16 mouse cellular contexts compared by ENCODE assay signal in genomic region chr2:4543417-4543775, GRCm38 (mm10).
DNase-seq lines count a peak whose midpoint lies in the region; ATAC-seq and TF ChIP-seq lines count a peak whose summit lies in the region.
"Had no signal": no experiment of that assay in that cellular context is flagged by ENCODE, and none has a peak within 500 bp of the region (broad histone marks: within the 10 kb centered on the region; RNA-seq: fewer than 3 reads in every experiment).

No protein-coding gene starts in this region.

- H3K4me3 ChIP-seq in heart, adult 2 months, result no peak overlapping the region
- H3K4me3 ChIP-seq in hindbrain, embryonic 11.5 days (ENCODE audit: low read depth, low read length), result no peak overlapping the region
- no peak overlapping the region for H3K4me3 ChIP-seq in midbrain, embryonic 14.5 days (replicated peaks; ENCODE audit: low read depth, low read length)

- peak overlapping the region; percentile 78 for H3K27ac ChIP-seq in heart, adult 2 months
- H3K27ac ChIP-seq in hindbrain, embryonic 11.5 days (ENCODE audit: low read depth, low read length), result peak overlapping the region; percentile 54
- peak overlapping the region; percentile 77 for H3K27ac ChIP-seq in midbrain, embryonic 14.5 days (replicated peaks; ENCODE audit: low read depth, low read length)

- H3K36me3 ChIP-seq in heart, adult 2 months (ENCODE audit: control insufficient read depth, insufficient read depth, low read length), result no peaks in the 10 kb centered on the region; the same call in 1 of the 2 replicates
- no peaks in the 10 kb centered on the region for H3K36me3 ChIP-seq in hindbrain, embryonic 11.5 days (ENCODE audit: control insufficient read depth, insufficient read depth, low read length)
- H3K36me3 ChIP-seq in midbrain, embryonic 14.5 days (ENCODE audit: control insufficient read depth, insufficient read depth, low read length), result peaks cover 34% of the 10 kb centered on the region

- no peak for TF ChIP-seq POLR2A in heart, adult 2 months (IDR thresholded peaks at IDR 0.05; ENCODE audit: insufficient read depth, low read depth, low read length)
- no peak for TF ChIP-seq POLR2A in brain, embryonic 14.5 days (IDR thresholded peaks at IDR 0.05; ENCODE audit: borderline replicate concordance, extremely low read depth, insufficient read depth, insufficient read length, poor library complexity, severe bottlenecking)

- no peaks in the 10 kb centered on the region for H3K27me3 ChIP-seq in heart, adult 2 months (ENCODE audit: control insufficient read depth, insufficient read depth, low read length)
- H3K27me3 ChIP-seq in hindbrain, embryonic 11.5 days (ENCODE audit: control insufficient read depth, insufficient read depth, low read length), result no peaks in the 10 kb centered on the region
- no peaks in the 10 kb centered on the region for H3K27me3 ChIP-seq in midbrain, embryonic 14.5 days (ENCODE audit: control insufficient read depth, insufficient read depth, low read length)

- no peak for DNase-seq in heart, adult 2 months
- no peak for DNase-seq in heart, postnatal 25 days (ENCODE audit: low spot score)
- peak; percentile 77 for DNase-seq in brain, embryonic 14.5 days (ENCODE audit: low read depth)
- DNase-seq in hindbrain, embryonic 11.5 days (ENCODE audit: low spot score), result peak; percentile 61
- no peak for DNase-seq in midbrain, embryonic 14.5 days
- no peak for DNase-seq in gastrocnemius, adult 8-10 months (ENCODE audit: low spot score in 2 of 2)
- no peak for DNase-seq in cerebellum, adult 18-20 months
- no peak for DNase-seq in left cerebral cortex, adult 18-20 months (ENCODE audit: low spot score in 2 of 2)
- DNase-seq: B cell, adult 2 months; cerebellum, postnatal 10 days; gastrocnemius, postnatal 25 days; kidney, adult 8-10 months; layer of hippocampus, postnatal 36 days; lung, postnatal 14 days; right cerebral cortex, adult 18-20 months had no signal

- 35% methylated on average over 1 of the region's 1 CpGs for WGBS in heart, adult 2 months
- WGBS in hindbrain, embryonic 11.5 days, result 5% methylated on average over 1 of the region's 1 CpGs
- WGBS in midbrain, embryonic 14.5 days, result 4% methylated on average over 1 of the region's 1 CpGs

- no peak overlapping the region for H3K9ac ChIP-seq in heart, adult 2 months (ENCODE audit: low read depth, low read length)
- H3K9ac ChIP-seq in hindbrain, embryonic 11.5 days (ENCODE audit: low read depth, low read length), result no peak overlapping the region
- no peak overlapping the region for H3K9ac ChIP-seq in midbrain, embryonic 14.5 days (replicated peaks; ENCODE audit: low read length)

- no peaks in the 10 kb centered on the region for H3K79me2 ChIP-seq in heart, adult 2 months (replicated peaks; ENCODE audit: control insufficient read depth, insufficient read depth, low read length)

- no peaks in the 10 kb centered on the region for H3K9me3 ChIP-seq in hindbrain, embryonic 11.5 days (ENCODE audit: control insufficient read depth, low read length)
- no peaks in the 10 kb centered on the region for H3K9me3 ChIP-seq in midbrain, embryonic 14.5 days (ENCODE audit: control insufficient read depth, low read length)

- no peak for TF ChIP-seq CTCF in heart, adult 2 months (IDR thresholded peaks at IDR 0.05)
- TF ChIP-seq CTCF in brain, embryonic 14.5 days (IDR thresholded peaks at IDR 0.05; ENCODE audit: borderline replicate concordance, extremely low read depth, insufficient read depth, insufficient read length), result no peak

- ATAC-seq in hindbrain, embryonic 11.5 days (ENCODE audit: low FRiP score), result peak; percentile 76
- ATAC-seq in midbrain, embryonic 14.5 days (ENCODE audit: low FRiP score, low TSS enrichment), result peak; percentile 25; the same call in 1 of the 2 replicates
- ATAC-seq: activated CD4-positive, CD25-positive, alpha-beta regulatory T cell, adult 4 months had no signal

- H3K4me1 ChIP-seq in heart, adult 2 months (ENCODE audit: control insufficient read depth, insufficient read depth, low read length), result peaks cover 14% of the 10 kb centered on the region
- H3K4me1 ChIP-seq in hindbrain, embryonic 11.5 days (replicated peaks; ENCODE audit: control insufficient read depth, insufficient read depth, low read length), result peaks cover 31% of the 10 kb centered on the region
- H3K4me1 ChIP-seq in midbrain, embryonic 14.5 days (ENCODE audit: control insufficient read depth, insufficient read depth, low read length), result peaks cover 40% of the 10 kb centered on the region

- no peak overlapping the region for H3K4me2 ChIP-seq in hindbrain, embryonic 11.5 days (replicated peaks; ENCODE audit: low read depth, low read length)
- no peak overlapping the region for H3K4me2 ChIP-seq in midbrain, embryonic 14.5 days (ENCODE audit: low read length)

- TF ChIP-seq EP300 in heart, adult 2 months (IDR thresholded peaks at IDR 0.05; ENCODE audit: insufficient read depth, low read depth, low read length), result no peak

- intact Hi-C loops in heart, adult 2 months (cut with DNase I), result loop anchor here (2.0 to 5.0 kb wide), 3 partner anchors 27 to 49 kb away; no protein-coding TSS in a partner anchor
- intact Hi-C loops in heart, postnatal 25 days (cut with DNase I), result loop anchor here (2.0 to 10.0 kb wide), 3 partner anchors 13 to 51 kb away; no protein-coding TSS in a partner anchor

Comparison
In these comparisons a context has a peak if more than half of its experiments do, and no peak if none do; other contexts are left out.
1. DNase-seq: peak in brain, embryonic 14.5 days (single experiment) and hindbrain, embryonic 11.5 days (single experiment); none in heart, adult 2 months (0 of 2), heart, postnatal 25 days (single experiment), midbrain, embryonic 14.5 days (single experiment), gastrocnemius, adult 8-10 months (0 of 2), cerebellum, adult 18-20 months (0 of 2) and left cerebral cortex, adult 18-20 months (0 of 2).
2. Peak in every context shown above with its lines, with median percentiles within 50 percentile points of each other: H3K27ac ChIP-seq.